Mouse (Mus musculus) thymus, adult 2 months (tissue): ENCODE measurements around the gene Eif4a2.

ENCODE experiments used
- CTCF ChIP-seq: fragments of 200-500 bp; IDR thresholded peaks from 2 replicates; pipeline ENCODE4 v1.5.1; 2012; ENCODE audit warnings: mild to moderate bottlenecking, control low read depth, low read length, moderate library complexity, borderline replicate concordance; ENCODE audit not compliant: control insufficient read depth, poor library complexity, insufficient read depth; ENCODE audit errors: extremely low read depth
- POLR2A ChIP-seq: fragments of 200-500 bp; IDR thresholded peaks from 2 replicates; pipeline ENCODE4 v1.6.1; 2012; ENCODE audit warnings: mild to moderate bottlenecking, low read length, control low read depth, moderate library complexity; ENCODE audit not compliant: control insufficient read depth, poor library complexity, insufficient read depth; ENCODE audit errors: extremely low read depth

GRCm38 (mm10) chr16:23123104-23123503, 15.9 kb downstream of the Eif4a2 start:
- TF ChIP-seq CTCF (no peak), POLR2A (no peak)
